Mouse (Mus musculus) cerebellum, adult 18-20 months (tissue): ENCODE measurements around the gene Fgf11.

Experiments
- DNase-seq, 2 experiments: peaks; one replicate each; pipeline ENCODE4 v3.0.0; 2021

Fgf11 gene

DNA sequence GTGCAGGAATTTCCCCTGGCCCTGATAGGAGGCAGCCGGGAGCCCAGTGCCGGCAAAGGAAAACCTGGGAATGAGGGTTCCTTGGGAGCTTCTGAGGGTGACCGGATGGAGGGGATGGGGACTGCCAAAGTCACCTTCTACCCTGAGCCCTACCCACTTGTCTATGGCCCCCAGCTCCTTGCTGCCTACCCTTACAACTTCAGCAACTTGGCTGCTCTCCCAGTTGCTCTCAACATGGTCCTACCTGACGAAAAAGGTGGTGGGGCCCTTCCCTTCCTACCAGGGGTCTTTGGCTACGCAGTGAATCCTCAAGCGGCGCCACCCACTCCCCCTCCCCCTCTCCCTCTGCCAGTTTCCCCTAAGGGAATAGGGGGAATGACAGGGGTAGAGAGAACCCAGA lies 22.7 kb downstream of the Fgf11 start:
- DNase-seq = no peak

DNA sequence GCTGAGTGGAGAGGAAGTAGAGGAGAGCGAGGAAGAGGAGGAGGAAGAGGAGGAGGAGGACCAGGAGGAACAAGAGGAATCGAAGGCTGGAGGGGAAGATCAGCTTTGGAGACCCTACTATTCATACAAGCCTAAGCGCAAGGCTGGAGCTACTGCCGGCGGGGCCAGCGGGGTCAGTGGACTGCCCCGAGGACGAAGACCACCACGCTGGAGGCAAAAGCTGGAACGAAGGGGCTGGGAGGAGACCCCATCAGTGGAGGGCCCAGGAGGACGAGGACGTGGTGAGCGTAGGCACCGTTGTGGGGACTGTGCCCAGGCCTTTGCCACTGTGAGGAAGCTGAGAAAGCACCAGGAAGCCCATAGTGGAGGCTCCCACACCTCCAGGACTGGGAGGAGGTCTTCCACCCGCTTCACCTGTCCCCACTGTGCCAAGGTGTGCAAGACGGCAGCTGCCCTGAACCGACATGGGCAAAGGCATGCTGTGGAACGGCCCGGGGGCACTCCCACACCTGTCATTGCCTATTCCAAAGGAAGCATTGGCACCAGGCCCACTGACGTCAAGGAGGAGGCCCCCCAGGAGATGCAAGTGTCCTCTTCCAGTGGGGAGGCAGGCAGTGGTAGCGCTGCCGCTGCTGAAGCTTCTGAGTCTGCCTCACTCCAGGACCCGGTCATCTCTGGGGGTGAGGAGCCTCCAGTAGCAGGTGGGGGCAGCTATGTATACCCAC lies 23.2 kb downstream of the Fgf11 start:
- peak; percentile 51 to 62 for DNase-seq

DNA sequence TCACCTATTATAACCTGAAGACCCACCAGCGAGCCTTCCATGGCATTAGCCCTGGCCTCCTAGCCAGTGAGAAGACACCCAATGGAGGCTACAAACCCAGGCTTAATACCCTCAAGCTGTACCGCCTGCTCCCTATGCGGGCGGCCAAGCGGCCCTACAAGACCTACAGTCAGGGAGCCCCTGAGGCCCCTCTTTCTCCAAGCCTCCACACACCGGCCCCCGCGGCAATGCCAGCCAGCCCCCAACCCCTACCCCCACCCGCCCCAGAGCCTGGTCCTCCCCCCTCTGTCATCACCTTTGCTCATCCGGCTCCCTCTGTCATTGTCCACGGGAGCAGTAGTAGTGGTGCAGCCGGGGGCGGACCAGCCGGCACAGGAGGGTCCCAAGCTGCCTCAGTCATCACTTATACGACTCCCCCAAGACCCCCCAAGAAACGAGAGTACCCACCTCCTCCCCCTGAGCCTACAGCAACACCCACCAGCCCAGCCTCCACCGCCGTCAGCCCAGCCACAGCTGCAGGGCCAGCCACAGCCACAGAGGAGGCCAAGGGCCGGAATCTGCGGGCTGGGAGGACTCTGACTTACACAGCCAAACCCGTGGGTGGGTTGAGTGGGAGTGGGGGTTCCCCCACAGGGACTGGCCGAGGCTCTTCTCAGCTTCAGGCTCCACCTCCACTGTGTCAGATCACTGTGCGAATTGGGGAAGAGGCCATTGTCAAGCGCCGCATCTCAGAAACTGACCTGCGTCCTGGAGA lies 24.0 kb downstream of the Fgf11 start:
- no peak for DNase-seq

DNA sequence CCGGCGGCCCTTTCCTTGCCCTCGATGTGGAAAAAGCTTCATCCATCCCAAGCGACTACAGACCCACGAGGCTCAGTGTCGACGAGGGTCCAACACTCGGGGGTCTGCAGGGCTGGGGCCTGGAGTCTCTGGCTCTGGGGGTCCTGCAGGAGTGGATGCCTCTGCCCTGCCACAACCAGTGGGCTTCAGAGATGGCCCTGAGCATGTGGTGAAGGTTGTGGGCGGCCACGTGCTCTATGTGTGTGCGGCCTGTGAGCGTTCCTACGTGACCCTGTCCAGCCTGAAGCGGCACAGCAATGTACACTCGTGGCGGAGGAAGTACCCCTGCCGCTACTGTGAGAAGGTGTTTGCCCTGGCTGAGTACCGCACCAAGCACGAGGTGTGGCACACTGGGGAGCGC lies 25.2 kb downstream of the Fgf11 start:
- DNase-seq = no peak

DNA sequence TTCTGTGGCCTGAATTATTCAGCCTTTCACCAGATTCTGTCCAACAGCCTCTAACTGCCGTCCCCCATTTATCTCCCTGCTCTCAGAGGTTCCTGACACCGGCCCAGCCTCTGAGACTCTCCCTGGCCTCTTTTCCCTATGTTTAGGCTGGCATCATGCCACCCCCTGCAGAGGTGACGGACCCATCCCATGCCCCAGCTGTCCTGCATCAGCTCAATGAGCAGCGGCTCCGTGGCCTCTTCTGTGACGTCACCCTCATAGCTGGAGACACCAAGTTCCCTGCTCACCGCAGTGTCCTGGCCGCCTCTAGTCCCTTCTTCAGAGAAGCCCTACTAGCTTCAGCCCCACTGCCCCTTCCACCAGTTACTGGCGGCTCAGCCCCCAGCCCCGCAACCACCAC lies 25.9 kb downstream of the Fgf11 start:
- DNase-seq = peak; percentile 35 to 39

DNA sequence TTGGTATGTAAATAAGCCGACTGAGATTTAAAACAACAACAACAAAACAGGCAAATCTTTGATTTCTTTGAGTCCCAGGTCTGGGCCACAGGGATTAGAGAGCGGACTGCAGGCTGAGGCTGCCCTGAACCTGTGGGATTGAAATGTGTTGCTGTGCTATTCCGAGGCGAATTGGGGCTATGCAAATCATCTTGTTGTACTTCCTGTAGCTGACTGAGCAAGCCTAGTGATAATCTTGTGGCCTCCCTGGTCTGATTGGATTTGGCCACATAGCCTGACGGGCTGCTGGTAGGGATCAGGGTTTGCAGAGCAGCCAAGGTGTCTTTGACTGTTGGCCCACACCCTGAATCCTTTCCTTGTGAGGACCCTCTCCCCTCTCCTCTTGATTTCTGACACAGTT lies 26.7 kb downstream of the Fgf11 start:
- DNase-seq = no peak

DNA sequence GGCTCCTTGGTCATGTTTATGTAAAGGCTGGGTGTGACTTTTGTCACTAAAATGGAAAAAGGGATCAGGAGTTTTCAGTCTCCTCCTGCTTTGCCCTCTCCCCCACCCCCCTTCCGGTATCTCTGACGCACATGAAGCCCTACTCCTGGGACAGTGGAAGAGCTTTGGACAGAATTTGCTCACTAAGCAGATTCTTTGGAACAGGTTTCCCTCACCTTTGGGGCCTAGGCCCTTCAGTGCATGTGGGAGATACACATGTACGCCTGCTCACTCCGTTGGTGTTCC lies 34.1 kb downstream of the Fgf11 start:
- no peak for DNase-seq

DNA sequence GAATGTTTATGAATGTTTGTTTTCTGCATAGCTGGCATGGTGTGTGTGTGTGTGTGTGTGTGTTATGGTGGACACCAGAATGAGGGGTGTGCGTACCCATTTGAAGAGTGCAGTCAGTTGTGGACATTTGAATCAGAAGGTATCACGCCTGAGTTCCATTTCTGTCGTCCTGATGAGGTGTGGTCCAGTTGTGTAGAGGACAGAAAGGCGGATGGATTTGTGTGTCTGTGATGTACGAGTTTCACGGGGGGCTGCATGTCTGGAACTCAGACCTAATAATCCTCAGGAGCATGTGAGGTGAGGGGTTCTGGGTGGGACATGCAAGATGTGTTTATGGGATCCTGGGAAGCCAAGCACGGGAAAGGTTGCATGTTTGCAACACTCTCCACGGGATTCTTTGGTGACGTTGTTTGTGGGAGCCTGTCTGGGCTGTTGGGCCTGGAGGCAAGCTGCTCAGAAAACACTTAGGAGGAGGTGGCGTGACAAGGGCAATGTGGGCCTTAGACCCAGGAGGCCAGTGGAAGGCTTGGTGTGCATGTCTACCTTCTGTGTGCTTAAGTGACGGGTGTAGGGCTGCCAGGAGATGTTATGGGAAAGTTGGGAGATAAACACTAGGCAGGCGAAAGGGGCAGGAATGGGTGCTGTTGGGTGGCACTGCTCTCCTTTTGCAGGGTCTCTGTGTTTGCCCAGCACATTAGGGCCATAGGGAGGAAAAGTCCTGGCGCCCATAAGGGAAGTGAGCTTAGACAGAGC lies 34.6 kb downstream of the Fgf11 start:
- DNase-seq = peak in 1 of 2 experiments; percentile 43

DNA sequence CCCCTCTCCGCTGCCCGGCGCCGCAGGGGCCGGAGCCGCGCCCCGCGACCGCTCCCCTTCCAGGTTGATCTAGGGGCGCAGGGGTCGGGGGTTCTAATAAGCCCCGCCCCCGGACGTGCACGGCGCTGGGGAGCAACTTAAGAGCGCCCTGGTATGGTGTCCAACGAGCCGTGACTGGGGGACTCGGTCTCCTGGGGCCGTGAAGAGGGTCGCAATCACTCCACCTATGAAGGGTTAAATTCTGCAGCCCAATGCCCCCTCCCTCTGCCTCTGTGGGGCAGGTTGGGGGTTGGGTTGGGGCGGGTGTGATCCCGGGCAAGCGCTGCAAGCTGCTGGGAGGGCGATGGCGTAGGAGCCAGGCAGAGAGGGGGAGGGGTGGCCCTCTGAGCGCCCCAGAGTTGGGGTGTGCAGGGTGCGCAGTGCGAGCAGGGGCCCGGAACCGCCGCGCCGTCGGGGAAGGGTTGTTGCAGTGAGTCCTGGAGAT lies 35.5 kb downstream of the Fgf11 start:
- DNase-seq = peak; percentile 75 to 76

DNA sequence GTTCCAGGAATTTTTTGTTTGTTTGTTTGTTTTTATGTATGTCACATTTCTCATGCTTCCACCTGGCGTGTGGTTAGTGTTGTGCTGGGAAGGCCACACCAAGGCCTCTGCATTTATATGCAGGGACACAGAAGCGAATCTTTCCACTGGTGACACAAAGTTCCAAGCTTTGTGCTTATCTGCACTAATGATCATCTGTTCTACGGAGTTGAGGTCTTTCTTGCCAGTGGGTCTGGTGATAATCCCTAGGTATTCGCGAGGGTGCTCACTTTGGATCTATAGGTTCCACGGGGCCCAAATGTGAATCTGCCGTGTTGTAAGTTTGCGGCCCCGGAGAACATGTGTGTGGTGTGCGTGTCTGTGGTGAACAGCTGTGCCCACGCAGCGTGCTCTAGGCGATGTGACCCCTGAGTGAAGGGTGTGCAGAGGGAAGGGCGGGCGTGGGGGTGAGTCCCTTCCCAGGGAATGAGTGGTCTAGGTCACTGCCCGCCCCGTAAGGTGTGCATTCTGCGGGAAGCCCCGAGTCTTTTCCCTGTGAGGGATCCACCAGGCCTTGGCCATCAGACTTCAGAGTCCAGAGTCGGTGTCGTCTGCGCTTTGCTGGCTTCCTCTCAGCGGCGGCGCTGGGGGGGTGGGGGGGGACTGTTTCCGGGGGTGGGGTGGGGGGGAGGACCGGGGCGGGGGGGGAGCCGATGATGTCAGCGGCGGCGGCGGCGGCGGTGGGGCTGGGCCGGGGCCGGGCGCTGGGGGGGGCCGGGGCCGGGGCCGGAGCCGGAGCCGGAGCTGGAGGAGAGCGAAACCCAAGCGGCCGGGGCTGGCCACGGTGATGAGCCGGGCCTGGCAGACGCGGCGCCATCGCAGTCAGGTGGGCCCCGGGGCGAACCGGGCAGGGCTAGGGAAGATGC lies 36.2 kb downstream of the Fgf11 start, which contains the start of gene Zbtb4:
Gene Zbtb4 (plus strand): TSS at position 692 of the 905 bp plus-strand sequence.
- DNase-seq = peak; percentile 50 to 71

DNA sequence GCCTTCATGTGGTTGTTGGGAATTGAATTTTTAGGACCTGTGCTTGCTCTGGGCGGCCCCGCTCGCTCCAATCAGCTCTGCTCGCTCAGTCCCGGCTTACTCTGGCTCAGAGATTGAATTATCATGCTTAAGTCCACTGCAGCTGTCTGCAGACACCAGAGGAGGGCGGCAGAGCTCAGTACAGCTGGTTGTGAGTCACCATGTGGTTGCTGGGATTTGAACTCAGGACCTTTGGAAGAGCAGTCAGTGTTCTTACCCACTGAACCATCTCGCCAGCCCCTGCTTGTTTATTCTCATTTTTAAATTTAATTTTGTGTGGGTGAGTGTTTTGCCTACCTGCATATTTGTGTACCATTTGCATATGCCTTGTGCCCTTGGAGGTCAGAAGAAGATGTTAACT lies 38.1 kb downstream of the Fgf11 start:
- no peak for DNase-seq

DNA sequence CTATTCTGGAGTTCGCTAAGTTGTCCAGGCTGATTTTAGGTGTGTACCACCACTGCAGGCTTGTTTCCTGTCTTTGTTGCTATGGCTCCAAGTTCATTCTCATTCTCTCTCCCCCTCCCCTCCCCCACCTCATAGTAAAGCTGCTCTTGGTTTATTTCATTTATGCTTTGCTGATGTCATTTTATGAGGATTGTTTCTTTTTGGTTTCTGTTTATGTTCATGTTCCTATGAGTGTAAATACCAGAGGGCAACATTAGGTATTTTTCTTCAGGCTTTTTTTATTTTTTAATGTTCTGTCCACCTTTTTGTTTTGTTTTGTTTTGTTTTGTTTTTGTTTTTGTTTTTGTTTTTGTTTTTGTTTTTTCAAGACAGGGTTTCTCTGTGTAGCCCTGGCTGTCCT lies 39.8 kb downstream of the Fgf11 start, which contains the start of gene Slc35g3:
Gene Slc35g3 (minus strand): TSS at position 101 of the 400 bp plus-strand sequence.
- DNase-seq = no peak

DNA sequence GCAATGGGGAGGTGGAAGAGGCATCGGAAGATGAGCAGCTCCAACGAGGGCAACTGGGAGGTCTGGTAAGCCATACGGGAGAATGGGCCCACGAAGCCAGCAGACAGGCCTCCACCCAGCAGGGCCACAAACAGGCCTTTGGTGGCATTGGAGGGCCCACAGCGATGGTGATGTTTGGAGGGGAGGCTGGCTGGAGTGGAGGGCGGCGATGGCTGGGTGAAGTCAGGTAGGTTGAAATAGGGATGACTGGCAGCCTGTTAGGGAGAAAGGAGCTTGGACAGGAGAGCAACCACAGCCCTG lies 40.8 kb downstream of the Fgf11 start:
- no peak for DNase-seq

DNA sequence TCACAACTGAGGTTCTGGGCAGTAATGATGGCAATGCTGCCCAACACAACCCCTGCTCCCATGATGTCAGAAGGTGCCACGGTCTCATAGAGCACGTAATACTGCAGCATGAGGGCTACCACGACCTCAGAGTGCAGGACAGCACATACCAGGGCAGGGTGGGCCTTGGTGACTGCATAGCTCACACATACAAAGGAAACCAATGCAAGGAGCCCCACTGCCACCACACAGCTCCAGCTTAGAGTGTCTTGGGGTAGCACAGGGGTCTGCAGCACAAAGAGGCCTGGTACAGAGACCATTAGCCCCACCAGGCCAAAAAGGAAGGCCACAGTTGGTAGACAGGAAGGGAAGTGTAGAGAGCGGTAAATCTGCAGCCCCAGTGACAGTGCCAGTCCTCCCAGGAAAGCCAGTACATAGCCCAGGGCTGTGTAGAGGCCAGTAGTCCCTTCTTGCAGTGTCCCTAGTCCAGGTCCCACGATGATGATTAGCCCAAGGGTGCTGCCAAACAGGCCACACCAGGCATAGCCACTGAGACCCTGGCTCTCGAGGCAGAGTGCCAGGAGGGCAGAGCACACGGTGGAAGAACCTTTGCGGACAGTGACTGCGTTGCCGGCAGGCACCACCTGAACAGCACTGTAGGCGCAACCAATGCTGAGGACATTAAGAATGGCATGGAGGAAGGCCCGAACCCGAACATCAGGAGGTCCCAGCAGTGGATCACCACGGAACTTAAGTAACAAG lies 41.3 kb downstream of the Fgf11 start:
- peak in 1 of 2 experiments; percentile 37 for DNase-seq

DNA sequence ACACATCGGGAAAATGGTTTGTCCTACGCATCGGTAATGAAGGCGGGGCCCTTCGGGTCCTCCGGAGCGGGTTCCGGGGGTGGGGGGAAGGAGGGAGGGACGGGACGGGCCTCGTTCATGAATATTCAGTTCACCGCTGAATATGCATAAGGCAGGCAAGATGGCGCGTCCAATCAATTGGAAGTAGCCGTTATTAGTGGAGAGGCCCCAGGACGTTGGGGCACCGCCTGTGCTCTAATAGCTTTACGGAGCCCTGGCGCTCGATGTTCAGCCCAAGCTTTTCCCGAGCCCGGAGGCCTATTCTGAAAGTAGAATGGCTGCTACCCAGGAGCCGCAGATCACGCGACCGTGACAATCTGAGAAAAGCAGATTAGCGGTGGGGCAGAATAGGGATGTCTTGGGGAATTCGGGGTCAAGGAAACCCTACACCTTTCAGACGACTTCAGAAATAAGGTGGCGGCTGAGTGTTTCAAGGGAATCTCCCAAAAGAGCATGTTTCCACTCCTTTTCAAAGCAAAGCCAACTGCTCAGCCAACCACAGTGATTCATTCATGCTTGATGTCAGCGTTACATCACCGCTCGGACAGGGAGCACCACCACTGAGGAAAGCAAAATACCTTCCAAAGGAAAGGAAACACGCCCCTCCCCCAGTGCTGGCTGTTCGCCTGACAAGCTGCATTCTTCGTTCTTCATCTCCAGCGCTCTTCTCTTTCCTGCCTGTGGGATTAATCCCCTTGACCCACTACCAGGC lies 42.5 kb downstream of the Fgf11 start:
- DNase-seq = peak; percentile 90 to 93

DNA sequence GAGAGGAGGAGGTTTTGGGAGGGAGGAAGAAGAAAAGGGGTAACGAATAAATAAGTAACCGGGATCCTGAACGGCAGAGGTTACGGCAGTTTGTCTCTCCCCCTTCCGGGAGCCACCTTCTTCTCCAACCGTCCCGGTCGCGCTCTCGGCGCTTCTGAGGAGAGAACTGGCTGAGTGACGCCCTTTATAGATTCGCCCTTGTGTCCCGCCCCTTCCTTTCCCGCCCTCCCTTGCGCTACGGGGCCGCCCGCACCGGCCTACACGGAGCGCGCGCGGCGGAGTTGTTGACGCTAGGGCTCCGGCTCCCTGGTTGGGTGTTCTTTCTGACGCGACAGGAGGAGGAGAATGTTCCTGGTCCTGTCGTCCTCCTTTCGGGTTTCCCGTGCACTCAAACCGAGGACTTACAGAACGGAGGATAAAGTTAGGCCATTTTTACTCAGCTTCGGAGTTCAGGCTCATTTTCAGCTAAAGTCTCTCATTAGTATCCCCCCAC lies 43.1 kb downstream of the Fgf11 start, which contains the start of gene Polr2a:
Gene Polr2a (minus strand): TSS at position 160 of the 493 bp plus-strand sequence.
- peak; percentile 95 to 98 for DNase-seq

DNA sequence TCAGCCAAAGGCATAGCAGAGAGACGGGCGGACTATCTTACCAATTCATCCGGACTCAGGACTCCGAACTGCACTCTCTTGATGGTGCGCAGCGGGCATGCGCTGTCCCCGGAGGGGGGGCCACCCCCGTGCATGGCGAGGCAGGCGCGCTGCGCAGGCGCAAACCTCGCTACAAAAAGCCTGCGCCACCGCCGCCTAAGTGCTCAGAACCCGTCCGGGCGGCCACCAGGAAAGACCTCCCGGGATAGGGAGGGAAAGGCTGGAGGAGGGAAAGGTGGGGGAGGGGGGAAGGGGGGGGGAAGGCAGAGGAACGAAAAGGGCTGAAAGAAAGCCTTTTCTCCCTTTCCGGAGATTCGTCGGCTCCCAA lies 43.6 kb downstream of the Fgf11 start:
- peak; percentile 96 to 99 for DNase-seq

DNA sequence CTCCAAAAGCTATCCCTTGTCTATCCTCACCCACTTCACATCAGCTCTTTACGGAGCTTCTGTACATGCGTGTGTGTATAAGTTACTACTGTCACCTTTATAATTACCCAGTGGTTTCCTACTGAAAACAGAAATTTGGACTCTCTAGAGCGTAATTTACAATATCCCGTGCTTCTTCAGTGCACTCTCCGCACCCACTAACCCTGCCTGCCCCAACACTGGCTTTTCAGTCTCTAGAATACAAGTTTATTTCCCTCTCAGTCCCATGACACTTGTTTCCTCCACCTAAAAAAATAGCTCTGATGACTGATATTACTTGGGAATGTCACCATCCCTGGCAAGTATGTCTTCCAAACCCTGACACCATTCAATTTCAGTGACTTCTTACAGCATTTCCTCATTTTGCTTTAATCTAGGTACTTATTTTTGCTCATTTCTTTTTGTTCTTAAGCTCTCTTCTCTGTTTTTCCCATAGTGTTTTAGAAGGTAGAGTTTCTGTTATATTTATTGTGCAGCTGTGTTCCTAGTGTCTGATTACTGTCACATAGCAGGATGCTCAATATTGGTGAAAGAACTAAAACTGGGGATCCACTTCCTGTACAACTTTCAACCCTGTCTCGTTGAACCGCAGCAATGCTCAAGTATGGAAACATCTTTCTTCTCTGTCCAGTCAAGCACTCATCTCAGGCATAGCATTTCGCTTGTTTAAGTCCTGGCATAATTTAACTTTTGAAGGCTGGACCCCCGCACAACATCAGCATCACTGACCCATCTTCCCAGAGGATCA lies 44.2 kb downstream of the Fgf11 start:
- DNase-seq = no peak

DNA sequence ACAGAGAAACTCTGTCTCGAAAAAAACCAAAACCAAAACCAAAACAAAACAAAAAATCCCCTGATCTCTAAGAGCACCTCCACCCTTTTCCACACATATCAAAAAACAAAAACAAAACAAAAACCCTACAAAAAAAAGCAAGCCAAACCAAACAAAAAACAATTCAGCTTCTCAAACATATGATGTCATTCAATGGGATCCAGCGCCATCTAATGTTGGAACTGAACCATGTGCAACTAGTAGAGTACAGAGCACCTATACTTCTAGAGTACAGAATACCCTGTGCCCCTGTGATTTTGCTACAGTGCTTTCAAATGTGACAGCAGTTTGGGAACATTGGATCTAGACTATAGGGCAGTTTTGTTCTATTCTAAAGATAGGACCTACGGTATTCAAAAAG lies 47.0 kb downstream of the Fgf11 start:
- DNase-seq = peak; percentile 56 to 70

DNA sequence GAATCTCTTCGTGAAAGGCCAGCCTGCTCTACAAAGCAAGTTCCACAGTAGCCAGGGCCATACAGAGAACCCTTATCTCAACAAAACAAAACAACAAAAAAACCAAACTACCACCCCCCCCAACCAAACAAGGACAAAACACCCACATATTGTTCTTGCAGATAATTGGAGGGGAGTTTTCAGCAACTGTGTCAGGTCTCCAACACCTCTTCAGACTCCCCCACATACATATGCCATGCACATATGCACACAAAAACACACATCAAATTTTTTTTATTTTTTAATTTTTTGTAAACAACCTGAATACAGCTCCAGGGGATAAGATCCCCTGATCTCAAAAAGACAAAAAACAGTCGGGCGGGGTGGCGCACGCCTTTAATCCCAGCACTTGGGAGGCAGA lies 47.4 kb downstream of the Fgf11 start:
- no peak for DNase-seq
